ENCODE assay signal across 8 mouse cellular contexts in genomic region chr9:44087761-44088455, GRCm38 (mm10). TPM values are rescaled to one million over a fixed set of nuclear protein-coding genes. Genes with fewer than 3 reads are reported as not detected.
DNase-seq lines count a peak whose midpoint lies in the region; ATAC-seq lines count a peak whose summit lies in the region.

No protein-coding gene starts in this region.

- peak; percentile 60 for ATAC-seq in heart, embryonic 12.5 days (ENCODE audit: insufficient number of reproducible peaks, low FRiP score)
- no peak for ATAC-seq in CD4-positive, CD25-positive, alpha-beta regulatory T cell, adult 4 months

- H3K9me3 ChIP-seq in heart, embryonic 12.5 days (replicated peaks): no peaks in the 10 kb centered on the region
- no peaks in the 10 kb centered on the region for H3K9me3 ChIP-seq in limb, embryonic 10.5 days (replicated peaks)

- peak; percentile 46 to 59 for DNase-seq in adrenal gland, postnatal 36 days
- DNase-seq in adrenal gland, adult 2 months: no peak
- peak; percentile 77 for DNase-seq in right cerebral cortex, adult 18-20 months
- DNase-seq in right cerebral cortex, postnatal 4 days: no peak
- no peak for DNase-seq in limb, embryonic 10.5 days (ENCODE audit: low spot score)
- no peak for DNase-seq in lung, postnatal 25 days (ENCODE audit: low spot score)

- H3K27me3 ChIP-seq in heart, embryonic 12.5 days (replicated peaks): peaks cover 11% of the 10 kb centered on the region; the same call in 1 of the 2 replicates
- H3K27me3 ChIP-seq in limb, embryonic 10.5 days (ENCODE audit: low read depth, poor library complexity, severe bottlenecking): peaks cover 65% of the 10 kb centered on the region

- H3K36me3 ChIP-seq in heart, embryonic 12.5 days: peaks cover 34% of the 10 kb centered on the region
- peaks cover 19% of the 10 kb centered on the region for H3K36me3 ChIP-seq in limb, embryonic 10.5 days

- peak overlapping the region; percentile 73 for H3K4me3 ChIP-seq in heart, embryonic 12.5 days
- H3K4me3 ChIP-seq in limb, embryonic 10.5 days: peak overlapping the region; percentile 16; the same call in 1 of the 2 replicates

- peaks cover 64% of the 10 kb centered on the region for H3K4me1 ChIP-seq in heart, embryonic 12.5 days (replicated peaks)
- H3K4me1 ChIP-seq in limb, embryonic 10.5 days: peaks cover 62% of the 10 kb centered on the region

- H3K27ac ChIP-seq in heart, embryonic 12.5 days (ENCODE audit: poor library complexity, severe bottlenecking): peak overlapping the region; percentile 88
- H3K27ac ChIP-seq in limb, embryonic 10.5 days: no peak overlapping the region

- 6% methylated on average over 15 of the region's 15 CpGs for WGBS in heart, embryonic 12.5 days
- WGBS in limb, embryonic 10.5 days: 6% methylated on average over 15 of the region's 15 CpGs

- H3K9ac ChIP-seq in heart, embryonic 12.5 days: peak overlapping the region; percentile 47

- peak overlapping the region; percentile 96 for H3K4me2 ChIP-seq in heart, embryonic 12.5 days

RNA-seq across cellular contexts. Expression of gene Mfrp, which starts 13.6 kb away (rescaled TPM):
- total RNA-seq in adrenal gland, postnatal 36 days (2021): under 1 TPM in 1 of 2 experiments, not detected in 1; 0.10 TPM
- total RNA-seq in adrenal gland, adult 2 months (2021): under 1 TPM in 1 of 2 experiments, not detected in 1; 0.10 TPM
- polyA plus RNA-seq in adrenal gland, adult 2 months (2012; rRNA removed): 0.40 TPM in 1 of 2 replicates, not detected in the other
- polyA plus RNA-seq in heart, embryonic 12.5 days (2016; fragmentation: Nextera tagmentation; extraction: Ambion mirVana): not detected in 2 replicates
- 0.13 and 0.14 TPM in 2 replicates for polyA plus RNA-seq in limb, embryonic 10.5 days (2016; fragmentation: Nextera tagmentation; extraction: Ambion mirVana)
- not detected for polyA plus RNA-seq in CD4-positive, CD25-positive, alpha-beta regulatory T cell, adult 4 months (2017; shearing (Covaris generic))

RNA-seq across cellular contexts. Expression of gene C1qtnf5, which starts 19.1 kb away (rescaled TPM):
- total RNA-seq in adrenal gland, postnatal 36 days (2021): 10 to 100 TPM; 13.0 to 20.4 TPM
- 10 to 100 TPM; 11.2 to 17.6 TPM for total RNA-seq in adrenal gland, adult 2 months (2021)
- 32.4 and 34.3 TPM in 2 replicates for polyA plus RNA-seq in adrenal gland, adult 2 months (2012; rRNA removed)
- polyA plus RNA-seq in heart, embryonic 12.5 days (2016; fragmentation: Nextera tagmentation; extraction: Ambion mirVana): 0.67 and 1.1 TPM in 2 replicates
- 0.24 TPM in 1 of 2 replicates, not detected in the other for polyA plus RNA-seq in limb, embryonic 10.5 days (2016; fragmentation: Nextera tagmentation; extraction: Ambion mirVana)
- not detected for polyA plus RNA-seq in CD4-positive, CD25-positive, alpha-beta regulatory T cell, adult 4 months (2017; shearing (Covaris generic))

RNA-seq across cellular contexts. Expression of gene Usp2, which starts 21.1 kb away (rescaled TPM):
- total RNA-seq in adrenal gland, postnatal 36 days (2021): 10 to 100 TPM; 47.3 to 75.2 TPM
- 10 to 100 TPM; 33.7 to 60.9 TPM for total RNA-seq in adrenal gland, adult 2 months (2021)
- polyA plus RNA-seq in adrenal gland, adult 2 months (2012; rRNA removed): 10.9 and 15.2 TPM in 2 replicates
- polyA plus RNA-seq in heart, embryonic 12.5 days (2016; fragmentation: Nextera tagmentation; extraction: Ambion mirVana): 51.7 and 62.5 TPM in 2 replicates
- polyA plus RNA-seq in limb, embryonic 10.5 days (2016; fragmentation: Nextera tagmentation; extraction: Ambion mirVana): 8.9 and 10.7 TPM in 2 replicates
- polyA plus RNA-seq in CD4-positive, CD25-positive, alpha-beta regulatory T cell, adult 4 months (2017; shearing (Covaris generic)): 1 to 10 TPM; 3.7 to 5.2 TPM

RNA-seq across cellular contexts. Expression of gene Gm49380, which starts 25.4 kb away (rescaled TPM):
- total RNA-seq in adrenal gland, postnatal 36 days (2021): under 1 TPM; 0.70 to 0.76 TPM
- under 1 TPM; 0.12 to 0.76 TPM for total RNA-seq in adrenal gland, adult 2 months (2021)
- polyA plus RNA-seq in adrenal gland, adult 2 months (2012; rRNA removed): 1.1 TPM in 1 of 2 replicates, not detected in the other
- polyA plus RNA-seq in heart, embryonic 12.5 days (2016; fragmentation: Nextera tagmentation; extraction: Ambion mirVana): 0.20 TPM in 1 of 2 replicates, not detected in the other
- 0.10 and 0.35 TPM in 2 replicates for polyA plus RNA-seq in limb, embryonic 10.5 days (2016; fragmentation: Nextera tagmentation; extraction: Ambion mirVana)
- polyA plus RNA-seq in CD4-positive, CD25-positive, alpha-beta regulatory T cell, adult 4 months (2017; shearing (Covaris generic)): not detected

RNA-seq across cellular contexts. Expression of gene Rnf26, which starts 25.4 kb away (rescaled TPM):
- total RNA-seq in adrenal gland, postnatal 36 days (2021): 10 to 100 TPM; 28.0 to 32.7 TPM
- total RNA-seq in adrenal gland, adult 2 months (2021): 10 to 100 TPM; 28.7 to 30.4 TPM
- 72.9 and 76.9 TPM in 2 replicates for polyA plus RNA-seq in adrenal gland, adult 2 months (2012; rRNA removed)
- polyA plus RNA-seq in heart, embryonic 12.5 days (2016; fragmentation: Nextera tagmentation; extraction: Ambion mirVana): 48.4 and 51.3 TPM in 2 replicates
- polyA plus RNA-seq in limb, embryonic 10.5 days (2016; fragmentation: Nextera tagmentation; extraction: Ambion mirVana): 88.1 and 97.0 TPM in 2 replicates
- 1 to 10 TPM; 4.9 to 5.0 TPM for polyA plus RNA-seq in CD4-positive, CD25-positive, alpha-beta regulatory T cell, adult 4 months (2017; shearing (Covaris generic))

Comparison
In these comparisons a context has a peak if more than half of its experiments do, and no peak if none do; other contexts are left out.
1. DNase-seq: peak in adrenal gland, postnatal 36 days (2 of 2) and right cerebral cortex, adult 18-20 months (single experiment); none in adrenal gland, adult 2 months (single experiment), right cerebral cortex, postnatal 4 days (single experiment), limb, embryonic 10.5 days (single experiment) and lung, postnatal 25 days (single experiment).
2. RNA of gene C1qtnf5, which starts 19.1 kb away (polyA plus RNA-seq): 32.4 to 34.3 TPM in adrenal gland, adult 2 months; 0.67 to 1.1 TPM in heart, embryonic 12.5 days, not detected in CD4-positive, CD25-positive, alpha-beta regulatory T cell, adult 4 months and 0.24 TPM in limb, embryonic 10.5 days; every median in the first group is over 10 times any median in the second.